Mouse (Mus musculus) inflammation-experienced regulatory T-cells, adult 6 months (primary cell): ENCODE data around the gene Lman1l. TPM values are rescaled to one million over a fixed set of nuclear protein-coding genes. Genes with fewer than 3 reads are reported as not detected.

Source experiments
- ATAC-seq: one replicate; pipeline ENCODE4 v1.8.0; 2017
- polyA plus RNA-seq, 3 experiments: library from polyadenylated mRNA; unstranded; fragments of 100-300 nt; shearing (Covaris generic); gene quantifications; one replicate each; pipeline ENCODE4 v1.2.1; 2017

The Lman1l gene
- polyA plus RNA-seq, 3 experiments from 2014 or later: 0.23 to 0.97 (median 0.40) TPM

DNA sequence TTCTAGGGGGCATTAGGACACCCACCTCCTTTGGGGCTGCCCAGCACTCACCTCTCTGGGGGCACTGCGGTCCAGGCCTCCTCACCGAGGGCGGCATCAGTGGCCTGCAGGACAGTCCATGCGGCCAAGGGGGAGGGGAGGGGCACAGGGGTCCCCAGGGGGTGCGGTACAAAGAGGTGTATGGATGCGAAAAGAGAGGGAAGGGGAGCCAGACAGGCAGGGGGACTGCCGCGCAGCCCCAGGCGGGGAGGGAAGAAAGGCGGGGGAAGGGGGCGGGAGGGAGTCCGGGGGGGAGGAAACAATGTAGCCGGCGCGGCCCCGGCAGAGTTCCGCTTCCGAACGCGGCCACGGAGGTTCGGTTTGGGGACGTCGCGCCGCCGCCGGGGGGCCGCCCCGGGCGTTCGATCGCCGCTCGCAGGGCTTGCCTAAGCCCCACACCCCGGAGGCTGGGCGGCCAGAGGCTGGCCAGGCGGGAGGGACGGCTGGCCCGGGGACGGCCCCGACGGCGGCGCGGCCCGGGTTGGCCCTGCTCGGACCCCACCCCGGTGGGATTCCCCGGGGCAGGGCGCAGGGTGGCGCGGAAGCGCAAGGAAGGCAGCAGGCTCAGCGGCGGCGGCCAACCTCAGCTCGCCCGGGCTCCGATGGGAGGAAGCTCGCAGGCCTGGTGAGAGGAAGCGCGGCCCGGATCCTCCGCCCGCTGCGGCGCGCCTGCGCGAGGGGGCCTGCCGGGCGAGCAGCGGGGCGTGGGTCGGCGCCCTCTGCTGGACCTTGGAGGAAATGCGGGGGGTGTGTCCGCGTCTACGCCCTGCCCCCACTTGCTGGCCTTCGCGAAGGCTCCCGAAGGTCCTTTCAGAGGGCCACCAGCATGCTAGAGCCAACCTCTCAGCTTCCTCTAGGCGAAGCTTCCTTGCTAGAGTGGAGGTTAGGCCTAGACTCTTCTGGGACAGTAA, 24.6 kb upstream of the Lman1l start:
- ATAC-seq: peak; percentile 47

GRCm38 (mm10) chr9:57644442-57644943, 23.9 kb upstream of the Lman1l start:
- no peak for ATAC-seq

GRCm38 (mm10) chr9:57643856-57644180, 23.2 kb upstream of the Lman1l start:
- ATAC-seq: no peak

DNA sequence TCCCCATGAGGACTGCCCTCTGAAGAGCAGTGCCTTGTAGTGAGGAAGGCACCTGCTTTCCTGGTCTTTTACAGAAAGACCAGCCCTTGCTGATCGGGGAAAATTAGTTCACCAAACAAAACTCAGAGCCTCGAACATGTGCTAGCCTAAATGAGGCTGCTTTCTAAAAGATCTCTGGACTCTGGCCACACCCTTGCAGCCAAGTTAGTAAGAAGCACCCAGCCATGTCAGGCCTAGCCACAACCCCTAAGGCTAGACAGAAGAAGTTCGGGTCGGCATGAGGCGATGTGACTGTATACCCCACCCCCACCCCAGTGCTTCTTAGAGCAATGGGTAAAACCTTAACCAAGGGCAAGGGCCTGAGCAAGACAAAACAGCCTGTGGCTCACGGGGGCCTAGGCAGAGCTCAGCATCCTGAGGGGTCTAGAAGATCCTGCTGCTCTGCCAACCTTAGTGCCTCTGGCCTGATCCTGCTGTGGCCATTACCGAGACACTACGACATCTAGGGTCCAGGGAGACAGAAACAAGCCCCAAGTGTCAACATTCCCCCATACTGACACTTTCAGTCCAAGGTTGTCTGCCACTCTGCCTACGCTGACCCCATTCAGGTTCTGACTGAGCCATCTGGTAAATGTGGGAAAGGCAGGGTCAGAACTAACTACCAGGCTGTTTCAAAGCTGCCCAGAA, 22.7 kb upstream of the Lman1l start:
- ATAC-seq: no peak

- no peak for ATAC-seq
Observed at GRCm38 (mm10) chr9:57641775-57642550, 21.4 kb upstream of the Lman1l start.

GRCm38 (mm10) chr9:57641022-57641421, 20.4 kb upstream of the Lman1l start:
- ATAC-seq: no peak

DNA sequence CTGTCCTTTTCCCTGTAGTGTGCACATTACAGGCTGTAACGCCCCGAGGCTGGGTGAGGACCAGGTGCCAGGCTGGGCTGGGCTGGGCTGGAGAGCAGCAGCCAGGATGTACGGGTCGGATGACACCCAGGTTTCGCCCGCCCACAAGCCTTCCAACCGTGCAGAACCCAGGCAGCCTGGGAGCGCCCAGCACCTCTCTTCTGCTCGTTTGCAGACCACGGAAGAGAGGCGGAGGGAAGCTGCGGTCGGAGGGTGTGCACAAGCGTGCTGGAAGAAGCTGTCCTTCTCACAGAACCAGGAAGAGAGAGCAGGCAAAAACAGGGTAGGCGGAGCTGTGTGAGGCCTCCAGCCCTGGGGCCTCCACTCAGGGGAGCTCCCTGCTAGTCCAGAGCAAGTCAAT, 19.8 kb upstream of the Lman1l start:
- peak; percentile 88 for ATAC-seq

DNA sequence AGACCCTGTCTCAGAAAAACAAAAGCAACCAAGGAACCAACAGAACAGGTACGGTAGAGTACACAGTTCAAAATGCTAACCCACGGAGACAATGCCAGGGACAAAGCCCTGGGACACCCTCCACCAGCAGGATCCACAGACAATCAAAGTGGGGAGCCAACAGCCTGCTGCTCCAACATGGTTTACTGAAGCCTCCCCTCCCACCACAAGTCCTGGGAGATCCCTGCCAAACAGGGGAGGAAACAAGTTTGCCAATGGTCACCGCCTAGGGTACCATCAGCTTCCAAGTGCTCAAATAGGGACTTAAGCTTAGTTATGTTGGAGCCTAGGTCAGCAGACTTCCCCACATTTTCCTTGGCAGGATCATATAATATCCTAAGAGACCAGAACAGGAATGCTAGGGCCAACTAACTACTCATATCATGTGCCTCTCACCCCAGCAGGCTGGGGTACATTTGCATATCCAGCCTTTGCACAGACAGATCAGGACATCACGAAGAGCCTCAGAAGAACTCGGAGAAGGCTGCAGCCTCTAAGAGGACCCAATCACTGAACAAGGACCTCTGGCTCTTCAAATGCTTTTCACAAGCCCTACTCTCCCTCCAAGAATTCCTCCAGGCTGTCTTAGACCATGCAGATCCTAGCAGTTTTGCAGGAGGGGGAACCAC, 19.2 kb upstream of the Lman1l start:
- ATAC-seq: no peak

- ATAC-seq: no peak
Observed at GRCm38 (mm10) chr9:57638651-57639459, 18.3 kb upstream of the Lman1l start.

DNA sequence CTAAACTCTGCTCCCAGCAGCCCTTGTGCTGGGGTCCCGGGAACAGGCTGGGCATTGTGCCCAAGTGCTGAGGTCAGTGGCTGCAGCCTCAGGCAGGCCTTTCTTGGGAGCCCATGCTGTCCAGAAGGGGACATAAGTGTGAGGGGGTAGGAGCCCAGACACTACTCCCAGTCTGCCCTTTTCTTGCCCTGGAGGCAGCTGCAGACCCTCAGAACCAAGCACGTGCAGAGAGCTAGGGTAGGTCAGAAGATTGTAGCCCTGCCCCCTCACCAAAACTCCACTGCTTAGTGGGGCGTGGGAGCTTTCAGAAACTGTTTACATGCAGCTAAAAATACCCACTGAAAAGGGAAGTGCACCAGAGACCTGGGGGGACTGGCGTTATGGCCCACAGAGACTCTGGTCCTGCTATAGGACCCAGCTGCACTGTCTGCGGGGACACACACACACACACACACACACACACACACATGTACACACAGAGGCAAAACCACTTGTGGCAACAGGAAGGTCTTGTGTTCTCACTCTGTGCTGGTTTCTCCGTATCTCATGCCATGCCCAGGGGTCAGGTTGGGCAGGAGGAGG, 17.3 kb upstream of the Lman1l start:
- no peak for ATAC-seq

DNA sequence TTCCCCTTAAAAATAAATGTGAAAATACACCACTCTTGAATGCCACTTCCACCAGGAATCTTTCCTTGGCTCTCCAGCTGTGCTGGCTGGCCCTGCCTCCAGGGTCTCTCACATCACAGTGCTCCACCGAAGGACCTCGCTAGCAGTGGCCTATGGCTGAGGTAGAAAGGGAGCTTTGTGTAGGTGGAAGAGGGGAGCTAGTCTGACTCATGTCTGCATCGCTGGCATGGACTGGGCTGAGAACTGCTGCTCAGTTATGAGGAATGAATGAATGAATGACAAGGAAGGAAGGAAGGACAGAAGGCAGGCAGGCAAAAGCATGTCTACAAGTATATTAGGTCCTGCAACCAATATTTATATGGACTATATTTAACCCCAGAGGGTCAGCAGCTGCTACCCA, 16.7 kb upstream of the Lman1l start:
- no peak for ATAC-seq

- peak; percentile 75 for ATAC-seq
Observed at GRCm38 (mm10) chr9:57633481-57634024, 13.0 kb upstream of the Lman1l start.

GRCm38 (mm10) chr9:57629118-57629874, 8.7 kb upstream of the Lman1l start:
- peak; percentile 51 for ATAC-seq

DNA sequence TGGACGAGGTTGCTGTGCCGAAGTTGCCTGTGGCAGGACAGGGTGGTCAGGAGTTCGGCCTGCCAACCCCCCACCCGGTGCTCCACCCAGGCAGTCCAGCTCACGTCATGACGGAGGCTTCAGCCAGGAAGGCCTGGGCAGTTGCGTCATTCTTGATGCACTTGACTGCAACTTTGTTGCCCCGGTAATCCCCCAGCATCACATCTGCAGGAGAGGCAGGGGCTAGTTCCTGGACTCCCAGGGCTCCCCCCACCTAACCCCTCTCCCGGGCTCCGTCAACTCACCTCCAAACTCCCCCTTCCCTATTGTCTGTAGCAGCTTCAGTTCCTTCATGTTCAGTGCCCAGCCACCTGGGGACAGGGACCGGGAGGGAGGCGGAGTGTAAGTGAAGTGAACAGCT, 8.1 kb upstream of the Lman1l start:
- no peak for ATAC-seq

DNA sequence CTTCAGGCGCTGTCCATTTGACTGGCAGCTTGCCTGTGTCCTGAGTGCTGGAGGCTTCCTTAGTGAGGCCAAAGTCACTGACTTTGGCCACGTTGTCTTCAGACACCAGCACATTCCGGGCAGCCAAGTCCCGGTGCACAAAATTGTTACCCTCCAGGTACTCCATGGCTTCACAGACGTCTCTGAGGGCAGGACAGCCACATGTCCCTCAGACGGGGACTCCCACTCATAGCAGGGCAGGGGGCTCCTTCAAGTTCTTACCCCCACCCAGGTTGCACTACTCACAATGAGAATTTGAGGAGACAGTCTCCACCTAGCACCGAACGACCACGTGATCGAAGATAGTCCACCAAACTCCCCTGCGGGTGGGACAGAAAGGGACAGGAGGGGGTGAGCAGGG, 7.3 kb upstream of the Lman1l start:
- ATAC-seq: no peak

GRCm38 (mm10) chr9:57627191-57627590, 6.6 kb upstream of the Lman1l start:
- no peak for ATAC-seq

- no peak for ATAC-seq
Observed at GRCm38 (mm10) chr9:57625674-57626500, 5.3 kb upstream of the Lman1l start.

DNA sequence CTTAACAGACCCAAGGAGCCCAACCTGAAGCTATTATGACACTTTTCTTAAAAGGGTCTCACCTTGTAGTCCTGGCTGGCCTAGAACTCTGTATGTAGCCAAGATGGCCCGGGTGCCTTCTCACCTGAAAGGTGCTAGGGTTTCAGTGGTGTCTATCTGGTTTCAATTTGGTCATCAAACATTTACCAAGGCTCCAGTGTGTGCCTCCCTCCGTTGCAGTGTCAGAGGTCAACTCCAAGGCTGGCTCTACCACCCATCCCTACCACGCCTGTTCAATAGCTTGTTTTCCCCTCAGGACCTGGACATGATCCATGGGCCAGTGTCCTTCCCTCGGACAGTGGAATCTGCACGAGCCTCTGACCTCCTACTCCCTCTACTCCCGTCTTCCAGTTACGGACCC, 3.7 kb upstream of the Lman1l start:
- no peak for ATAC-seq

DNA sequence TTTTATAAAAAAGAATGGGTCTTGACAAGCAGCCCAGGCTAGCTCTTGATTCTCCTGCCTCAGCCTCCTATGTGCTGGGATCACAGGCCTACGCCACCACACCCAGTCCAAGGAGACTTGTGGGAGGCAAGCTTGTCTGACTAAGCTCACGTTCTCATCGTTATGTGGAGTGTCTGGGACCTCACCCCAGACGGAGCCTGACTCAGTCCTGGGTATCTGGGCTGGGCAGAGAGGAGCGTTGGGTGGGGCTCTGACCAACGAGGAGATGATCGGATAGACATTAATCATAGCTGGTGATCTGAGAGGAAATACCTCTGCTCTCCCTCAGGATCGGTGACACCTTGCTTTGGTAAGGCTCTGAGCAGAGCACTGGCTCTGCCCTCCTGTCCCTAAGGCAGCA, 1.7 kb downstream of the Lman1l start:
- ATAC-seq: no peak
